Comparison of ENCODE assay signal across 27 mouse cellular contexts in the genomic region with DNA sequence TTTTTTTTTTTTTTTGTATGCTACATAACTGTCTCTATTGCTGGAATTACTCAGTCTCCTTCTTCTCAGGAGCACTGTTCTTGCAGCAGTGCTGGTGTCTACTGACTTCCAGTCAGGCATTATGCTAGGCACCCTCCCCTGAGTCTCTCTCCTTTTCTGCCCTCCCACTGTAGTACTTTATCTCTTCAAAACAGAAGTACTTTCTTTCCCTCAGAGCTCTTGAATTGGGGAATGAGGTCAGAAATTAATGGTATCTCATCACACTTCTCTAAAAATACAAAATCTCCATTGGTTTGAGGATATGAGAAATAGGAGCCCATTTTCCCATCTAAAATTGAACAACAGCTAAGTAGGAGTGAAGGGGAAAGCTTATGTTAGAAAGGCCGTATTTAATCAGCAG.
A peak's percentile ranks its signal among the peaks of the same experiment; 100 is the strongest.
DNase-seq lines count a peak whose midpoint lies in the region; ATAC-seq and TF ChIP-seq lines count a peak whose summit lies in the region.
"Had no signal": no experiment of that assay in that cellular context is flagged by ENCODE, and none has a peak within 500 bp of the region (broad histone marks: within the 10 kb centered on the region; RNA-seq: fewer than 3 reads in every experiment).

No protein-coding gene starts in this region.

- 86% methylated on average over 1 of the region's 1 CpGs for WGBS in embryonic facial prominence, embryonic 10.5 days
- 60% methylated on average over 1 of the region's 1 CpGs for WGBS in heart, adult 2 months

- no peak overlapping the region for H3K9ac ChIP-seq in heart, adult 2 months (ENCODE audit: low read depth, low read length)
- H3K9ac ChIP-seq: embryonic facial prominence, embryonic 12.5 days; embryonic facial prominence, embryonic 15.5 days; forebrain, postnatal 0 days; heart, embryonic 12.5 days; heart, embryonic 15.5 days; hindbrain, embryonic 12.5 days; hindbrain, embryonic 15.5 days had no signal

- no peak for TF ChIP-seq CTCF in heart, adult 2 months (IDR thresholded peaks at IDR 0.05)

- no peaks in the 10 kb centered on the region for H3K27me3 ChIP-seq in embryonic facial prominence, embryonic 10.5 days (replicated peaks; ENCODE audit: low read depth, poor library complexity, severe bottlenecking)
- H3K27me3 ChIP-seq in heart, adult 2 months (ENCODE audit: control insufficient read depth, insufficient read depth, low read length), result no peaks in the 10 kb centered on the region
- H3K27me3 ChIP-seq: embryonic facial prominence, embryonic 12.5 days; embryonic facial prominence, embryonic 15.5 days; heart, embryonic 12.5 days; heart, embryonic 15.5 days; hindbrain, embryonic 12.5 days; hindbrain, embryonic 15.5 days had no signal

- no peak for DNase-seq in cerebellum, postnatal 36 days
- DNase-seq in MEL-GATA-1-ER (ENCODE audit: extremely low read depth, low read depth), result peak; percentile 65
- DNase-seq in right cerebral cortex, postnatal 25 days, result no peak
- DNase-seq in embryonic facial prominence, embryonic 10.5 days (ENCODE audit: low spot score), result no peak
- DNase-seq in heart, adult 2 months, result no peak
- DNase-seq: adrenal gland, adult 8-10 months; adrenal gland, postnatal 25 days; cerebellum, adult 11 months; cerebellum, adult 2 months; cerebellum, adult 9-11 months; cerebellum, postnatal 25 days; forebrain, postnatal 0 days; gastrocnemius, postnatal 36 days; heart, postnatal 14 days; heart, postnatal 4 days had no signal

- no peaks in the 10 kb centered on the region for H3K36me3 ChIP-seq in embryonic facial prominence, embryonic 10.5 days (replicated peaks)
- H3K36me3 ChIP-seq in heart, adult 2 months (ENCODE audit: control insufficient read depth, insufficient read depth, low read length), result no peaks in the 10 kb centered on the region
- H3K36me3 ChIP-seq: embryonic facial prominence, embryonic 12.5 days; embryonic facial prominence, embryonic 15.5 days; G1E; heart, embryonic 12.5 days; heart, embryonic 15.5 days; hindbrain, embryonic 12.5 days; hindbrain, embryonic 15.5 days had no signal

- no peaks in the 10 kb centered on the region for H3K4me1 ChIP-seq in embryonic facial prominence, embryonic 10.5 days
- H3K4me1 ChIP-seq in heart, adult 2 months (ENCODE audit: control insufficient read depth, insufficient read depth, low read length), result no peaks in the 10 kb centered on the region
- H3K4me1 ChIP-seq: embryonic facial prominence, embryonic 12.5 days; embryonic facial prominence, embryonic 15.5 days; heart, embryonic 12.5 days; heart, embryonic 15.5 days; hindbrain, embryonic 12.5 days; hindbrain, embryonic 15.5 days had no signal

- ATAC-seq in cerebellum, adult (ENCODE audit: insufficient number of reproducible peaks, low FRiP score, low TSS enrichment), result 0 out of 2 replicates have a peak, but pooled peaks have one; percentile 31
- ATAC-seq in hematopoietic stem cell, adult 5-6 weeks (replicated peaks in 1 of 2; ENCODE audit: insufficient read depth in 1 of 2, low FRiP score in 2 of 2, low TSS enrichment in 1 of 2, low read depth in 1 of 2, poor library complexity in 2 of 2, severe bottlenecking in 2 of 2), result peak; percentile 59 to 68; a peak in 3 of 4 replicates
- ATAC-seq: activated CD4-positive, CD25-positive, alpha-beta regulatory T cell, adult 4 months; forebrain, embryonic 14.5 days; forebrain, postnatal 0 days; intestine, postnatal 0 days had no signal

- H3K27ac ChIP-seq in embryonic facial prominence, embryonic 10.5 days (replicated peaks), result no peak overlapping the region
- no peak overlapping the region for H3K27ac ChIP-seq in heart, adult 2 months
- H3K27ac ChIP-seq: embryonic facial prominence, embryonic 12.5 days; embryonic facial prominence, embryonic 15.5 days; heart, embryonic 15.5 days; hindbrain, embryonic 12.5 days; hindbrain, embryonic 15.5 days had no signal

- no peaks in the 10 kb centered on the region for H3K9me3 ChIP-seq in embryonic facial prominence, embryonic 10.5 days
- H3K9me3 ChIP-seq: embryonic facial prominence, embryonic 12.5 days; embryonic facial prominence, embryonic 15.5 days; G1E; heart, embryonic 12.5 days; heart, embryonic 15.5 days; hindbrain, embryonic 12.5 days; hindbrain, embryonic 15.5 days had no signal

- no peak overlapping the region for H3K4me3 ChIP-seq in embryonic facial prominence, embryonic 10.5 days
- no peak overlapping the region for H3K4me3 ChIP-seq in heart, adult 2 months
- H3K4me3 ChIP-seq: embryonic facial prominence, embryonic 12.5 days; embryonic facial prominence, embryonic 15.5 days; heart, embryonic 12.5 days; heart, embryonic 15.5 days; hindbrain, embryonic 12.5 days; hindbrain, embryonic 15.5 days had no signal

- no peak for TF ChIP-seq EP300 in heart, adult 2 months (IDR thresholded peaks at IDR 0.05; ENCODE audit: insufficient read depth, low read depth, low read length)

- intact Hi-C loops in heart, adult 2 months (cut with DNase I), result no loop called here

- no peaks in the 10 kb centered on the region for H3K79me2 ChIP-seq in heart, adult 2 months (replicated peaks; ENCODE audit: control insufficient read depth, insufficient read depth, low read length)

- TF ChIP-seq POLR2A in heart, adult 2 months (IDR thresholded peaks at IDR 0.05; ENCODE audit: insufficient read depth, low read depth, low read length), result no peak
